Mouse (Mus musculus): ENCODE data around the gene Cbarp. TPM values are rescaled to one million over a fixed set of nuclear protein-coding genes. Genes with fewer than 3 reads are reported as not detected.
A peak's percentile ranks its signal among the peaks of the same experiment; 100 is the strongest.

The Cbarp gene
- polyA plus RNA-seq, 1 experiment: 1.5 TPM

- Histone ChIP-seq H3K4me1 (ENCODE audit: control insufficient read depth, insufficient read depth, insufficient read length, low read length) (peaks cover 12% of the 10 kb centered on the region), H3K27ac (replicated peaks; ENCODE audit: low read depth, low read length) (no peak overlapping the region), H3K4me3 (ENCODE audit: insufficient read depth, low read depth, low read length) (no peak overlapping the region)
Observed at GRCm38 (mm10) chr10:80118552-80118951, 22.1 kb downstream of the Cbarp start.

- Histone ChIP-seq H3K4me1 (ENCODE audit: control insufficient read depth, insufficient read depth, insufficient read length, low read length) (peaks cover 12% of the 10 kb centered on the region), H3K27ac (replicated peaks; ENCODE audit: low read depth, low read length) (no peak overlapping the region), H3K4me3 (ENCODE audit: insufficient read depth, low read depth, low read length) (peak overlapping the region; percentile 92)
Observed at GRCm38 (mm10) chr10:80117736-80118135, 22.9 kb downstream of the Cbarp start.

GRCm38 (mm10) chr10:80116927-80117691, 23.5 kb downstream of the Cbarp start:
- Histone ChIP-seq H3K4me1 (ENCODE audit: control insufficient read depth, insufficient read depth, insufficient read length, low read length) (peaks cover 12% of the 10 kb centered on the region), H3K27ac (replicated peaks; ENCODE audit: low read depth, low read length) (peak overlapping the region; percentile 78), H3K4me3 (ENCODE audit: insufficient read depth, low read depth, low read length) (peak overlapping the region; percentile 92)

GRCm38 (mm10) chr10:80116563-80116926, 24.1 kb downstream of the Cbarp start:
- peak overlapping the region; percentile 92 for H3K4me3 ChIP-seq (ENCODE audit: insufficient read depth, low read depth, low read length)
- peaks cover 12% of the 10 kb centered on the region for H3K4me1 ChIP-seq (ENCODE audit: control insufficient read depth, insufficient read depth, insufficient read length, low read length)
- peak overlapping the region; percentile 78 for H3K27ac ChIP-seq (replicated peaks; ENCODE audit: low read depth, low read length)

- H3K27ac ChIP-seq (replicated peaks; ENCODE audit: low read depth, low read length): peak overlapping the region; percentile 78
- peak overlapping the region; percentile 92 for H3K4me3 ChIP-seq (ENCODE audit: insufficient read depth, low read depth, low read length)
- H3K4me1 ChIP-seq (ENCODE audit: control insufficient read depth, insufficient read depth, insufficient read length, low read length): peaks cover 12% of the 10 kb centered on the region
Observed at GRCm38 (mm10) chr10:80115944-80116335, 24.7 kb downstream of the Cbarp start.

GRCm38 (mm10) chr10:80115290-80115943, 25.2 kb downstream of the Cbarp start, which contains the start of gene Stk11:
TSS of gene Stk11 (plus strand) at chr10:80115803.
- H3K4me3 ChIP-seq (ENCODE audit: insufficient read depth, low read depth, low read length): peak within 1 kb of the TSS; percentile 92
- peak within 1 kb of the TSS; percentile 78 for H3K27ac ChIP-seq (replicated peaks; ENCODE audit: low read depth, low read length)
- peaks cover 12% of the 10 kb centered on the region for H3K4me1 ChIP-seq (ENCODE audit: control insufficient read depth, insufficient read depth, insufficient read length, low read length)

- Histone ChIP-seq H3K27ac (replicated peaks; ENCODE audit: low read depth, low read length) (peak overlapping the region; percentile 77), H3K4me1 (ENCODE audit: control insufficient read depth, insufficient read depth, insufficient read length, low read length) (peaks cover 12% of the 10 kb centered on the region), H3K4me3 (ENCODE audit: insufficient read depth, low read depth, low read length) (peak overlapping the region; percentile 61)
Observed at GRCm38 (mm10) chr10:80114341-80115284, 26.0 kb downstream of the Cbarp start.

- H3K4me1 ChIP-seq (ENCODE audit: control insufficient read depth, insufficient read depth, insufficient read length, low read length): peaks cover 9% of the 10 kb centered on the region; the same call in 1 of the 2 replicates
- no peak overlapping the region for H3K4me3 ChIP-seq (ENCODE audit: insufficient read depth, low read depth, low read length)
- no peak overlapping the region for H3K27ac ChIP-seq (replicated peaks; ENCODE audit: low read depth, low read length)
Observed at GRCm38 (mm10) chr10:80107678-80108077, 33.0 kb downstream of the Cbarp start.

- H3K27ac ChIP-seq (replicated peaks; ENCODE audit: low read depth, low read length): no peak overlapping the region
- no peak overlapping the region for H3K4me3 ChIP-seq (ENCODE audit: insufficient read depth, low read depth, low read length)
- peaks cover 18% of the 10 kb centered on the region for H3K4me1 ChIP-seq (ENCODE audit: control insufficient read depth, insufficient read depth, insufficient read length, low read length)
Observed at GRCm38 (mm10) chr10:80105926-80106325, 34.7 kb downstream of the Cbarp start.

GRCm38 (mm10) chr10:80105460-80105859, 35.2 kb downstream of the Cbarp start, which contains the start of gene Sbno2:
TSS of gene Sbno2 (minus strand) at chr10:80105571.
- Histone ChIP-seq H3K27ac (replicated peaks; ENCODE audit: low read depth, low read length) (peak within 1 kb of the TSS; percentile 30), H3K4me1 (ENCODE audit: control insufficient read depth, insufficient read depth, insufficient read length, low read length) (peaks cover 22% of the 10 kb centered on the region), H3K4me3 (ENCODE audit: insufficient read depth, low read depth, low read length) (no peak within 1 kb of the TSS)

GRCm38 (mm10) chr10:80104181-80104580, 36.5 kb downstream of the Cbarp start:
- Histone ChIP-seq H3K4me1 (ENCODE audit: control insufficient read depth, insufficient read depth, insufficient read length, low read length) (peaks cover 35% of the 10 kb centered on the region), H3K4me3 (ENCODE audit: insufficient read depth, low read depth, low read length) (no peak overlapping the region), H3K27ac (replicated peaks; ENCODE audit: low read depth, low read length) (peak overlapping the region; percentile 78)

- Histone ChIP-seq H3K4me3 (ENCODE audit: insufficient read depth, low read depth, low read length) (no peak overlapping the region), H3K4me1 (ENCODE audit: control insufficient read depth, insufficient read depth, insufficient read length, low read length) (peaks cover 44% of the 10 kb centered on the region), H3K27ac (replicated peaks; ENCODE audit: low read depth, low read length) (peak overlapping the region; percentile 91)
Observed at GRCm38 (mm10) chr10:80103032-80103431, 37.6 kb downstream of the Cbarp start.

GRCm38 (mm10) chr10:80102216-80102915, 38.3 kb downstream of the Cbarp start:
- H3K4me3 ChIP-seq (ENCODE audit: insufficient read depth, low read depth, low read length): peak overlapping the region; percentile 100
- peak overlapping the region; percentile 98 for H3K27ac ChIP-seq (replicated peaks; ENCODE audit: low read depth, low read length)
- H3K4me1 ChIP-seq (ENCODE audit: control insufficient read depth, insufficient read depth, insufficient read length, low read length): peaks cover 49% of the 10 kb centered on the region

- Histone ChIP-seq H3K4me1 (ENCODE audit: control insufficient read depth, insufficient read depth, insufficient read length, low read length) (peaks cover 61% of the 10 kb centered on the region), H3K27ac (replicated peaks; ENCODE audit: low read depth, low read length) (peak overlapping the region; percentile 98), H3K4me3 (ENCODE audit: insufficient read depth, low read depth, low read length) (peak overlapping the region; percentile 100)
Observed at GRCm38 (mm10) chr10:80100982-80101381, 39.7 kb downstream of the Cbarp start.
